Comparison of ENCODE assay signal across 26 mouse cellular contexts in the genomic region with DNA sequence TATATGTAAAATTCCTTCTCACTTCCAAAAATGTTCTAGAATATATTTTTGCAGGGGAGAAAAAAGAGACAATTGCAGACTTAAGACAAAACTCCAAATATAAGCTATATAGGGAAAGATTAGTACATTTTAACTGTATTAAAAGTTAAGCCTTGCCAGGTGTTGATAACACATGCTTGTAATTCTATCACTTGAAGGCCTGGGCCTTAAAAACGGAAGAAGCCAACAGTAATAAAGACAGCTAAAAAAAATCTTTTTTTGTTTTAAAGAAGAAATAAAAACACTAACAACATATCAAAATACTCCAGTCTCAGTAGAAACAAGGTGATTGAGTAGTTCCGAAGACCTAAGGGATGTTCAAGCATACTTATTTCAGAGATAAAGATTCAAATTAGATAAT. TPM values are rescaled to one million over a fixed set of nuclear protein-coding genes. Genes with fewer than 3 reads are reported as not detected.
"Had no signal": no experiment of that assay in that cellular context is flagged by ENCODE, and none has a peak within 500 bp of the region (broad histone marks: within the 10 kb centered on the region; RNA-seq: fewer than 3 reads in every experiment).

No protein-coding gene starts in this region.

- DNase-seq: retina, postnatal 1 day; right cerebral cortex, adult 18-20 months; right cerebral cortex, postnatal 14 days; right cerebral cortex, postnatal 25 days; right cerebral cortex, postnatal 4 days; spleen, adult 18-20 months; thymus, adult 18-20 months; thymus, adult 2 months; thymus, postnatal 14 days; thymus, postnatal 25 days; thymus, postnatal 36 days; thymus, postnatal 4 days had no signal

- H3K9me3 ChIP-seq: neural tube, embryonic 12.5 days; neural tube, embryonic 13.5 days; neural tube, embryonic 15.5 days; stomach, embryonic 15.5 days had no signal

- H3K27me3 ChIP-seq: neural tube, embryonic 12.5 days; neural tube, embryonic 13.5 days; neural tube, embryonic 15.5 days; stomach, embryonic 15.5 days had no signal

- H3K27ac ChIP-seq: neural tube, embryonic 12.5 days; neural tube, embryonic 13.5 days; neural tube, embryonic 15.5 days; stomach, embryonic 15.5 days; stomach, postnatal 0 days had no signal

- H3K4me1 ChIP-seq: neural tube, embryonic 12.5 days; neural tube, embryonic 13.5 days; neural tube, embryonic 15.5 days; stomach, embryonic 15.5 days had no signal

- H3K4me3 ChIP-seq: neural tube, embryonic 12.5 days; neural tube, embryonic 13.5 days; neural tube, embryonic 15.5 days; stomach, embryonic 15.5 days had no signal

- H3K9ac ChIP-seq: neural tube, embryonic 12.5 days; neural tube, embryonic 13.5 days; neural tube, embryonic 15.5 days; stomach, embryonic 15.5 days had no signal

RNA-seq across cellular contexts. Expression of a gene that starts 40.0 kb away (rescaled TPM):
- total RNA-seq: neutrophil, adult 5-6 weeks had no signal
- polyA plus RNA-seq: neural tube, embryonic 12.5 days; neural tube, embryonic 13.5 days; neural tube, embryonic 15.5 days; small intestine, adult 2 months; spleen, adult 2 months; stomach, embryonic 14.5 days; testis, adult 2 months; thymus, adult 2 months; thymus, postnatal 0 days; urinary bladder, adult 2 months had no signal

RNA-seq across cellular contexts. Expression of a gene that starts 51.5 kb away (rescaled TPM):
- total RNA-seq: neutrophil, adult 5-6 weeks had no signal
- polyA plus RNA-seq: neural tube, embryonic 12.5 days; neural tube, embryonic 13.5 days; neural tube, embryonic 14.5 days; neural tube, embryonic 15.5 days; small intestine, adult 2 months; spleen, adult 2 months; stomach, embryonic 14.5 days; stomach, embryonic 15.5 days; stomach, embryonic 16.5 days; stomach, postnatal 0 days; thymus, adult 2 months; thymus, postnatal 0 days had no signal
